Mouse (Mus musculus) liver, embryonic 14.5 days (tissue): ENCODE measurements around the gene Appl1. TPM values are rescaled to one million over a fixed set of nuclear protein-coding genes. Genes with fewer than 3 reads are reported as not detected.
A peak's percentile ranks its signal among the peaks of the same experiment; 100 is the strongest.

ENCODE experiments used
- ATAC-seq: fragments of 200-750 bp; cut with Nextera tagmentation; 2 replicates; pipeline ENCODE4 v1.8.0; 2017; ENCODE audit warnings: moderate number of reproducible peaks, mild to moderate bottlenecking, moderate library complexity; ENCODE audit not compliant: insufficient read depth
- DNase-seq, 3 experiments: peaks; one replicate each; pipeline ENCODE4 v3.0.0-alpha.2; 2012 to 2013; ENCODE audit warnings: low read depth in 3 of 3, low spot score in 3 of 3
- H3K27ac ChIP-seq: fragments of 300-500 bp; sonication (generic); 2 replicates; pipeline ENCODE4 v1.5.1; 2014; ENCODE audit warnings: moderate library complexity, mild to moderate bottlenecking, control low read depth, inconsistent platforms
- H3K27me3 ChIP-seq: fragments of 300-500 bp; sonication (generic); 2 replicates; pipeline ENCODE4 v1.6.1; 2014; ENCODE audit warnings: mild to moderate bottlenecking, low read length, moderate library complexity; ENCODE audit not compliant: control insufficient read depth, insufficient read depth
- H3K36me3 ChIP-seq: fragments of 300-500 bp; sonication (generic); replicated peaks from 2 replicates; pipeline ENCODE4 v1.6.1; 2014; ENCODE audit warnings: low read depth; ENCODE audit not compliant: control insufficient read depth, insufficient read depth
- H3K4me1 ChIP-seq, 2 experiments: fragments of 200-500 bp in 1 of 2; fragments of 300-500 bp in 1 of 2; sonication (generic) in 1 of 2; replicated peaks; 2 replicates each; pipeline ENCODE4 v1.6.1; 2012 to 2014; ENCODE audit warnings: antibody characterized with exemption in 1 of 2, inconsistent platforms in 1 of 2, low read length in 1 of 2; ENCODE audit not compliant: control insufficient read depth in 2 of 2, insufficient read depth in 2 of 2
- H3K4me2 ChIP-seq: fragments of 300-500 bp; sonication (generic); 2 replicates; pipeline ENCODE4 v1.6.1; 2014; ENCODE audit warnings: low read depth, mild to moderate bottlenecking, control low read depth, moderate library complexity
- H3K4me3 ChIP-seq, 2 experiments: fragments of 200-500 bp in 1 of 2; fragments of 300-500 bp in 1 of 2; sonication (generic) in 1 of 2; 2 replicates each; pipeline ENCODE4 v1.5.1; 2012 to 2014; ENCODE audit warnings: low read depth in 2 of 2, low read length in 2 of 2, mild to moderate bottlenecking in 2 of 2, control low read depth in 1 of 2, inconsistent platforms in 1 of 2, moderate library complexity in 1 of 2; ENCODE audit not compliant: insufficient read depth in 1 of 2
- H3K9ac ChIP-seq: fragments of 300-500 bp; sonication (generic); replicated peaks from 2 replicates; pipeline ENCODE4 v1.6.1; 2014; ENCODE audit warnings: mild to moderate bottlenecking, control low read depth, moderate library complexity
- H3K9me3 ChIP-seq: fragments of 300-500 bp; sonication (generic); 2 replicates; pipeline ENCODE4 v1.6.1; 2016; ENCODE audit warnings: low read length, mixed read lengths; ENCODE audit not compliant: control insufficient read depth
- CTCF ChIP-seq: IDR thresholded peaks from 2 replicates; pipeline ENCODE4 v1.5.1; 2016; ENCODE audit warnings: antibody characterized with exemption, low read depth, control low read depth
- EP300 ChIP-seq: IDR thresholded peaks from 2 replicates; pipeline ENCODE4 v1.6.1; 2016; ENCODE audit warnings: antibody characterized with exemption, low read depth
- WGBS: fragments of 180-500 bp; shearing (Covaris S2); extraction: QIAGEN DNeasy Blood & Tissue Kit; methylation state at CpG from one replicate; pipeline ENCODE4 v1.1.7; 2014; ENCODE audit not compliant: insufficient replicate concordance; 5-methylcytosine and 5-hydroxymethylcytosine counted together
- polyA plus RNA-seq, 2 experiments: library from polyadenylated mRNA; depleted of rRNA in 1 of 2; stranded (reverse) in 1 of 2; unstranded in 1 of 2; fragments of >200 nt; fragmentation: Nextera tagmentation in 1 of 2; extraction: Ambion mirVana in 1 of 2; gene quantifications; 2 replicates each; pipeline versions ENCODE4 v1.2.1 to v1.2.3; 2012 to 2014

Appl1 gene
- 1.4 and 2.1 TPM in 2 replicates for polyA plus RNA-seq (2012; rRNA removed)
- polyA plus RNA-seq (2014; fragmentation: Nextera tagmentation; extraction: Ambion mirVana) = 5.4 and 6.2 TPM in 2 replicates

GRCm38 (mm10) chr14:26971106-26971789 lies at the start of gene Appl1:
Appl1 (minus strand) TSS chr14:26971232.
- Histone ChIP-seq H3K27me3 (no peaks in the 10 kb centered on the region; the same call in 1 of the 2 replicates), H3K9ac (peak within 1 kb of the TSS; percentile 71), H3K27ac (no peak within 1 kb of the TSS), H3K4me2 (peak within 1 kb of the TSS; percentile 98), H3K9me3 (no peaks in the 10 kb centered on the region), H3K4me1 (peaks cover 0 to 6% of the 10 kb centered on the region in 2 experiments; a peak in 2 of 4 replicates), H3K4me3 (peak within 1 kb of the TSS; percentile 80 to 83), H3K36me3 (no peaks in the 10 kb centered on the region)
- WGBS = 24% methylated on average over 10 of the region's 10 CpGs
- TF ChIP-seq EP300 = no peak
- no peak for TF ChIP-seq CTCF
- DNase-seq (no peak), ATAC-seq (no peak)

DNA sequence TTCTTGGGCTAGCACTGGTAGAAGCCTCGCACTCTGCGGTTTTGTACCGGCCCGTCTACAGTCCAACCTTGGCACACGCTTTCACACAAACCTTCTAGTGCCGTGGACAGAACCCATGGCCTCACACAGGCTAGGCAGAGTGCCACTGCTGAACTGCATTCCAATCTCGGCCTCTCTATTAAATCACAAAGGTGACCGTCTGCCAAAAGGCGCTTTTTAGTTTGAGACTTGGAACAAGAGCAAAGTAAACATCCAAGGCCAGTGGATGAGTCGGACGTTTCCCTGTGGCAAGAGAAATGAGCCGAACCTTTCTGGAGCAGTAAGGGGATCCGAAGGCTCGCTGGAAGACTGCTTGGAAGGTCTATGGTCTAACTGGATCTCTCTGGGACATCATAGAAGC lies 48.8 kb upstream of the Appl1 start:
- Histone ChIP-seq H3K9me3 (no peaks in the 10 kb centered on the region), H3K36me3 (no peaks in the 10 kb centered on the region), H3K4me1 (peaks cover 0 to 4% of the 10 kb centered on the region in 2 experiments; a peak in 1 of 4 replicates), H3K9ac (no peak overlapping the region), H3K27me3 (no peaks in the 10 kb centered on the region), H3K4me3 (no peak overlapping the region), H3K4me2 (no peak overlapping the region), H3K27ac (no peak overlapping the region)
- no peak for ATAC-seq
- DNase-seq = no peak
- TF ChIP-seq EP300 (no peak), CTCF (no peak)
- WGBS = 77% methylated on average over 14 of the region's 14 CpGs

DNA sequence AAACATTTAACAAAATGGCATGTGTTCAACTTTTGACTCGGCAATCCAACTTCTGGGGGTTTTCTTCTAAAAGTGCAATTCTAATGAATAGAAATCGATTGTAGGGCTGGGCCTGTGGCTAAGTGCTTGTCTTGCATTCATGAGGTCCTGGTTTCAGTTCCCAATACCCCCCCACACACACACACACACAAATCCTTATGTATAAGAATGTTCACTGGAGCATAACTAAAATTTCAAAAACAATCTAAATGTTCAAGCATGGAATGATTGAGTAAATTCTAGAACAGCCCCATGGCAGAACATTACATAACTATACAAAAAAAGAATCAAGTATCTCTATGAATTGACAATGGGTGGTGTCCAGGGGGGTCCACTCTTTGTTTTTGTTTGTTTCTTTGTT lies 46.9 kb upstream of the Appl1 start:
- H3K4me3 ChIP-seq = no peak overlapping the region
- H3K9ac ChIP-seq = no peak overlapping the region
- H3K27ac ChIP-seq = no peak overlapping the region
- no peak for ATAC-seq
- H3K36me3 ChIP-seq = no peaks in the 10 kb centered on the region
- no peaks in the 10 kb centered on the region for H3K9me3 ChIP-seq
- H3K27me3 ChIP-seq = no peaks in the 10 kb centered on the region
- H3K4me2 ChIP-seq = no peak overlapping the region
- 0 out of 4 replicates have a peak, but pooled peaks cover 0 to 3% of the 10 kb centered on the region in 2 experiments for H3K4me1 ChIP-seq
- TF ChIP-seq CTCF = no peak
- TF ChIP-seq EP300 = no peak
- DNase-seq = no peak
- WGBS = 72% methylated on average over 2 of the region's 2 CpGs

GRCm38 (mm10) chr14:27013658-27014057 lies 42.6 kb upstream of the Appl1 start:
- Histone ChIP-seq H3K4me2 (no peak overlapping the region), H3K9ac (no peak overlapping the region), H3K27ac (no peak overlapping the region), H3K27me3 (no peaks in the 10 kb centered on the region), H3K4me3 (no peak overlapping the region), H3K36me3 (no peaks in the 10 kb centered on the region), H3K4me1 (0 out of 4 replicates have a peak, but pooled peaks cover 0 to 3% of the 10 kb centered on the region in 2 experiments), H3K9me3 (no peaks in the 10 kb centered on the region)
- 0 out of 2 replicates have a peak, but pooled peaks have one; percentile 21 for ATAC-seq
- TF ChIP-seq EP300 = no peak
- TF ChIP-seq CTCF = no peak
- 48% methylated on average over 4 of the region's 4 CpGs for WGBS
- no peak for DNase-seq

GRCm38 (mm10) chr14:27011561-27011960 lies 40.5 kb upstream of the Appl1 start:
- WGBS = 68% methylated on average over 5 of the region's 5 CpGs
- Histone ChIP-seq H3K4me3 (no peak overlapping the region), H3K9ac (no peak overlapping the region), H3K4me2 (no peak overlapping the region), H3K9me3 (no peaks in the 10 kb centered on the region), H3K4me1 (peaks cover 0 to 3% of the 10 kb centered on the region in 2 experiments; a peak in 1 of 4 replicates), H3K27me3 (no peaks in the 10 kb centered on the region), H3K36me3 (no peaks in the 10 kb centered on the region), H3K27ac (no peak overlapping the region)
- DNase-seq = no peak
- TF ChIP-seq CTCF = peak; percentile 18; the same call in 1 of the 2 replicates
- no peak for TF ChIP-seq EP300
- ATAC-seq = no peak
